Mouse (Mus musculus) CD8-positive naive resting alpha-beta T cell, adult 2 months (primary cell): Measurements from ENCODE around the gene Arhgef19.

Source experiments
- DNase-seq, 2 experiments: peaks; one replicate each; pipeline ENCODE4 v3.0.0; 2022; ENCODE audit warnings: low read depth in 2 of 2, low spot score in 2 of 2

Arhgef19 gene

GRCm38 (mm10) chr4:141239388-141240125 lies at the start of gene Arhgef19:
Gene Arhgef19 (plus strand): TSS chr4:141239499.
- peak; percentile 38 to 61 for DNase-seq

- no peak for DNase-seq
These were observed 48.0 kb upstream of the Arhgef19 start for GRCm38 (mm10) chr4:141191294-141191693.

GRCm38 (mm10) chr4:141194553-141194952 lies 44.7 kb upstream of the Arhgef19 start:
- no peak for DNase-seq

- DNase-seq: no peak
These were observed 42.2 kb upstream of the Arhgef19 start for GRCm38 (mm10) chr4:141196981-141197685.

GRCm38 (mm10) chr4:141197686-141198035 lies 41.6 kb upstream of the Arhgef19 start:
- DNase-seq: no peak

- no peak for DNase-seq
These were observed 38.4 kb upstream of the Arhgef19 start for GRCm38 (mm10) chr4:141200906-141201305.

- DNase-seq: no peak
These were observed 37.1 kb upstream of the Arhgef19 start for GRCm38 (mm10) chr4:141202192-141202591.

- DNase-seq: peak in 1 of 2 experiments; percentile 19
These were observed 34.7 kb upstream of the Arhgef19 start for GRCm38 (mm10) chr4:141204580-141205061.

- no peak for DNase-seq
These were observed 32.2 kb upstream of the Arhgef19 start for GRCm38 (mm10) chr4:141207081-141207480.

- DNase-seq: peak in 1 of 2 experiments; percentile 32
These were observed 28.6 kb upstream of the Arhgef19 start for GRCm38 (mm10) chr4:141210524-141211219.

- DNase-seq: no peak
These were observed 27.7 kb upstream of the Arhgef19 start for GRCm38 (mm10) chr4:141211646-141212045.

GRCm38 (mm10) chr4:141212892-141213291 lies 26.4 kb upstream of the Arhgef19 start:
- no peak for DNase-seq

GRCm38 (mm10) chr4:141213342-141213741 lies 26.0 kb upstream of the Arhgef19 start:
- DNase-seq: no peak

- DNase-seq: peak; percentile 85 to 90
These were observed 25.4 kb upstream of the Arhgef19 start, which contains the start of gene Rsg1 for GRCm38 (mm10) chr4:141213770-141214336. Gene Rsg1 (plus strand): TSS chr4:141213956.

- peak; percentile 53 to 70 for DNase-seq
These were observed 24.9 kb upstream of the Arhgef19 start for GRCm38 (mm10) chr4:141214337-141214851.

GRCm38 (mm10) chr4:141219583-141220213 lies 19.6 kb upstream of the Arhgef19 start:
- no peak for DNase-seq

GRCm38 (mm10) chr4:141221848-141222247 lies 17.5 kb upstream of the Arhgef19 start:
- DNase-seq: no peak

- DNase-seq: no peak
These were observed 16.5 kb upstream of the Arhgef19 start for GRCm38 (mm10) chr4:141222752-141223151.

GRCm38 (mm10) chr4:141228687-141229086 lies 10.6 kb upstream of the Arhgef19 start:
- no peak for DNase-seq

GRCm38 (mm10) chr4:141233196-141233595 lies 6.1 kb upstream of the Arhgef19 start:
- no peak for DNase-seq
